Mouse (Mus musculus) hindlimb bud, embryonic 11.5 days (tissue): Measurements from ENCODE around the gene Copz1.
"Not testable (repeated sequence)": the region's sequence is repeated elsewhere in the genome, so short reads cannot be mapped to it uniquely, and the experiment has no call there.

Experiments used
- DNase-seq: peaks from one replicate; pipeline ENCODE4 v3.0.0-alpha.2; 2012; ENCODE audit warnings: low read depth, low spot score; ENCODE audit errors: extremely low spot score

Gene Copz1

GRCm38 (mm10) chr15:103272419-103273279, at the start of gene Copz1:
Gene Copz1, plus strand, starts transcription at chr15:103272714.
- DNase-seq: peak; percentile 99

GRCm38 (mm10) chr15:103224161-103224560, 48.4 kb upstream of the Copz1 start:
- no peak for DNase-seq

GRCm38 (mm10) chr15:103227022-103227421, 45.5 kb upstream of the Copz1 start:
- DNase-seq: no peak

DNA sequence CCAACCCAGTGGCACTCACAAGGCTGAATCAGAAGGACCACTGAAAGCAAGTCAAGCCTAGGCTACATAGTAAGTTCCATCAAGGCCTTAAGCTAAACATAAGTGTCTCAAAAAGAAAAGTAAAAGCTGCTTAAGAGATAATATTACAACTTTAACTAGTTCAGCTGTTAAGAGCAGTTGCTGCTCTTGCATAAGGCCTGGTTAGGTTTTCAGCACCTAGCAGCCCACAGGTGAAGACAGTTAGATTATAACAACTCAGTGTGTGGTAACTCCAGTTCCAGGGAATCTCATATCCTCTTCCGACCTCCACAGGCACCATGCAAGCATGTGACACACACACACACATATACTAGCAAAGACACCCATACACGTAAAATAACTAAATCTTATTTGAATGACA, 44.9 kb upstream of the Copz1 start:
- no peak for DNase-seq

- DNase-seq: no peak
Measured at GRCm38 (mm10) chr15:103228904-103229303, 43.6 kb upstream of the Copz1 start.

DNA sequence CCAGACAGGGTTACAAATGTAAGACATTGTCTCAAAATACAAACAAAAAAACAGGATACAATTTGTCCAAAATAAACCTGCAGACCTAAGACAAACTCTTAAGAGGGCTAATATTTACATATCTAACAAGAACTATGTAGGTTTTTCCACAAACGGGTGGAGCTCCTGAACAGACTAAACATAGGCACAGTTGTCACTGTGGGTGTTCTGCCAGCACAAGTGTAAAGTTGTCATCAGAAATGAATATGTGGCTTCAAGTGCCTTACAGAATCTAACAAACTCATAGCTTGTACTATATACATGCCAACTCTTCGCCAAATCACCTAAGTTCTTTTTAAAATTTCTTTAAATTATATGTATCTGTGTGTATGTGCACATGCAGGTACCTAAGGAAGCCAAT, 39.4 kb upstream of the Copz1 start:
- no peak for DNase-seq

GRCm38 (mm10) chr15:103237295-103237694, 35.2 kb upstream of the Copz1 start:
- DNase-seq: no peak

DNA sequence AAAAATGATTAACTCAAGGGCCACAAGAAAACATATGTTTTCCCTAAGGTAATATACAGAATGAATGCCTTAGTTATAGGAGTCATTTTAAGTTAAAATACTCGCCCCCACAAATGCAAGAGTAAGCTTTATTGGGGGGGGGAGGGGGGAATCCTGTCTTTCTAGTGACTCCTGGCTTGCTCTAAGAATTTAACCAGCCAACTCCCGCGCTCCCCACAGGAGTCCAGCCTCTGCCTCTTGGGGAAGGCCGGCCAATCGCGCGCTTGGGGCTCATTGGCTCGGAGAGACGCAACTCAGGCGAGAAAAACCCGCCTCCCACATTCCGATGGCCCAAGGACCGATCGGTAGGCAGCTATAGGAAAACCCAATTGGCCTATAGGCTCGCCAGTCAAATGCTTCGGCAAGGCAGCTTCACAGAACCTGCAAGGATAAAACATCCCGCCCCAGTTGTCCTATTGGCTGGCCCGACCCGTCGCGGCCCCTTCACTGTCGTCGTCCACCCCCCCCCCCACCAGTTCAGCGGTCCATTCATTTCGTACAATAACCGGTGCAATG, 33.3 kb upstream of the Copz1 start:
- DNase-seq: peak; percentile 90

DNA sequence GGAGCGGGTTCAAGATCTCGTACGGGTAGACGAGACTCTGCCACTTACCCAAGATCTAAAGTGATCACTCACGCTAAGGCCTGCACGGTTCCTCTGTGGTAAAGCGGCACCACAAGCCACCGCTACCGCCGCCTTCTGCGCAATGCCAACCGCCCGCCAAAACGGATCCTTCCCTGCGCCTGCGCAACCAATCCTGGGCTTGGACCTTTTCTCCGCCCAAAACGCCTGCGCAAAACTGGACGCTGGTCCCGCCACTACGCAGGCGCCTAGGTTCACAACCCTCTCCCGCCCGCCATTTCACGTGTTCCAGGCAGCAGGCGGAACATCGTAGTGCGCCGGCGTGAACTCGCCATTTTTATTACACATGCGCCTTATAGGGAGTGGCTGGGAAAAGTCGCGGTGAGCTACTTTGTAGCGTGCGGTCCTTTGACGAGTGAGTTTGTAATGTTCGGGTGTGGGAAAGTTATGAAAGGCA, 32.8 kb upstream of the Copz1 start, which contains the start of gene Cbx5:
Gene Cbx5 (minus strand): TSS at position 132 of the 475 bp plus-strand sequence.
- peak; percentile 92 for DNase-seq

- peak; percentile 99 for DNase-seq
Measured at GRCm38 (mm10) chr15:103240160-103241028, 32.1 kb upstream of the Copz1 start, which contains the start of gene Hnrnpa1. Gene Hnrnpa1, plus strand, starts transcription at chr15:103240432.

DNA sequence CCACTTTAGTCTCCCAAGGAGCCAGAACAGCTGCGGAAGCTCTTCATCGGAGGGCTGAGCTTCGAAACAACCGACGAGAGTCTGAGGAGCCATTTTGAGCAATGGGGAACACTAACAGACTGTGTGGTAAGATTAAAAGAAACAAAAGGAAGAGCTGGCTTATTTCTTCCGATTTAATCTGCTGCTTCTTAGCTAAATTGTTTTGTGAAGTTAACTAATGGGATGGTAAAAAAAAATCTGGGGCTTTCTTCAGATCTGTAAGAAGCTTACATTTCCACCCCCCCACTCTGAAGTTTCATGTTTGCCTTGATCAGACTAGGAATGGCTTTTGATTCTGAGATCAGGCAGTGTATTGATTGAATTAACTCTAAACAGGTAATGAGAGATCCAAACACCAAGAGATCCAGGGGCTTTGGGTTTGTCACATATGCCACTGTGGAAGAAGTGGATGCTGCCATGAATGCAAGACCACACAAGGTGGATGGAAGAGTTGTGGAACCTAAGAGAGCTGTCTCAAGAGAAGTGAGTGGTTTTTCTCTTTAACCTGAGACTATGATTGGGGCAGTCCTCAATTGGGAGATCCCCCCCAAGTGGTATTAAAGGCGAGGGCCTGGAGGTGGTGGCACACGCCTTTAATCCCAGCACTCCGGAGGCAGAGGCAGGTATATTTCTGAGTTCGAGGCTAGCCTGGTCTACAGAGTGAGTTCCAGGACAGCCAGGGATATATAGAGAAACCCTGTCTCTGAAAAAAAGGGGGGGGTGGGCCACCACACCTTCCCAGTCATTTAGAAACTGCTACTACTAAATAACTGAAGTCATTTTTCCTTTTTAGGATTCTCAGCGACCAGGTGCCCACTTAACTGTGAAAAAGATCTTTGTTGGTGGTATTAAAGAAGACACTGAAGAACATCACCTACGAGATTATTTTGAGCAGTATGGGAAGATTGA, 31.2 kb upstream of the Copz1 start:
- DNase-seq: not testable (repeated sequence)

GRCm38 (mm10) chr15:103242885-103243284, 29.6 kb upstream of the Copz1 start:
- DNase-seq: no peak

GRCm38 (mm10) chr15:103245616-103246015, 26.9 kb upstream of the Copz1 start:
- DNase-seq: no peak

- DNase-seq: no peak
Measured at GRCm38 (mm10) chr15:103247078-103247781, 25.3 kb upstream of the Copz1 start.

DNA sequence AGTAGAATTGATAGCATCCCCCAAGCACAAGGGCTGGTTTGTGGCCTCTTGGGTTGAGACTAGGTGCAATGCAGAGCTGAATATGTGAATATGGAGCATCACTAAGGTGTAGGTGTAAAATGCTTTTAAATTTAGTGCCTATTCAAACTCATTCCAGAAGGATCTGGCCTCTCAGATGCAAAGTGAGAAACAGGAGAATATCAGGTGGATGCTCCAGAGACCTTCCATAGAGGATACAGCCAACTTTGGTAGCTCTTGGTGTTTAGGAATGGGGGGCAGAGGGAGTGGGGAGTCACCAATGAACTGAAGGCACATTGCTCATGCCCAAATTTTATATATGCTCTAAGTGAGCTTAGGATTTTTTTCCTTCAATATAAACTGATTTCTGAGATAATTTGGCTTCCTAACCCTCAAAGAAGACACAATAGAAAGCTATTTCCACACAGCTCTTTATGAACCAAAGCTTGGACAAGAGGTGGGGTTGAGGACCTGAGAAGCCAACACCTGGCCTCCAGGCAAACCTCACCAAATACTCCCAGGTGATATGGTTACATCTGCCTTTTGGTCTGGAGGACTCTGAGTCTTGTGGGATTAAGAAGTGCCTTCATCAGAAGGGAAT, 24.6 kb upstream of the Copz1 start:
- no peak for DNase-seq

GRCm38 (mm10) chr15:103248401-103249313, 23.9 kb upstream of the Copz1 start:
- DNase-seq: no peak

GRCm38 (mm10) chr15:103249511-103249910, 23.0 kb upstream of the Copz1 start:
- not testable (repeated sequence) for DNase-seq

- no peak for DNase-seq
Measured at GRCm38 (mm10) chr15:103250195-103250740, 22.2 kb upstream of the Copz1 start.
